Mouse (Mus musculus) G1E (cell line): ENCODE measurements at regions not wholly inside any gene's neighbourhood (a gene's known extent, or its start where the extent isn't known, plus 50 kb on each side); places are given as distances from the start of the nearest gene placed in this dataset.

Experiments used
- CTCF ChIP-seq: IDR thresholded peaks from 2 replicates; pipeline ENCODE4 v1.5.1; 2012; ENCODE audit warnings: low read depth, low read length, inconsistent platforms, mixed read lengths
- GATA1 ChIP-seq: IDR thresholded peaks from 2 replicates; pipeline ENCODE4 v1.6.1; 2012; ENCODE audit warnings: borderline replicate concordance, low read length, inconsistent platforms, mixed read lengths
- POLR2AphosphoS5 ChIP-seq: IDR thresholded peaks from 2 replicates; pipeline ENCODE4 v1.6.1; 2012; ENCODE audit warnings: low read depth, low read length, inconsistent platforms; ENCODE audit not compliant: insufficient replicate concordance
- TAL1 ChIP-seq: conservative IDR thresholded peaks from 2 replicates; pipeline ENCODE4 v1.6.1; 2012; ENCODE audit warnings: low read depth, low read length, inconsistent platforms, mixed read lengths

DNA sequence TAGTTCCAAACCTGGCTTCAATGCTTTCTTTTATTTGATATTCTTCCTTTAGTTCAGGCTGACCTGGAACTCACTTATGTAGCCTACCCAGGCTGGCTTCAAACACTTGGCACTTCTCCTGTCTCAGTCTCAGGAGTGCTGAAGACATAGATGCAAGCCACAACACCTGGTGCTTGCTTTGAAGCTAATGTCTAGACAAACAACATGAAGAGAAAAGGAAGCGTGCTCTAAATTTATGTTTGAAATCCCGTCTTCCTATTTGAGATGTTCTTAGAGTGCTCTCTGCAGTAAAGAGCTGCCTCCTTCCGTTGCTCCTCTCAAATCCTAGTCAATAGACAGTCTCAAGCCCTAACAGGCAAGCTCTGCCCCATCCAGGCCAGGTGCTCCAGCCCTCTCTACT, 68.5 kb downstream of the Enc1 start:
- TF ChIP-seq CTCF (no peak), GATA1 (no peak), TAL1 (no peak), POLR2AphosphoS5 (no peak)
